Mouse (Mus musculus) midbrain, embryonic 14.5 days (tissue): Measurements from ENCODE around the gene Prr12. TPM values are rescaled to one million over a fixed set of nuclear protein-coding genes. Genes with fewer than 3 reads are reported as not detected.
A peak's percentile ranks its signal among the peaks of the same experiment; 100 is the strongest.
"Not testable (repeated sequence)": the region's sequence is repeated elsewhere in the genome, so short reads cannot be mapped to it uniquely, and the experiment has no call there.

ENCODE experiments used
- ATAC-seq: fragments of 200-750 bp; cut with Nextera tagmentation; 2 replicates; pipeline ENCODE4 v1.8.0; 2017; ENCODE audit warnings: moderate number of reproducible peaks, moderate library complexity; ENCODE audit not compliant: low FRiP score, low TSS enrichment
- DNase-seq: peaks from one replicate; pipeline ENCODE4 v3.0.0-alpha.2; 2015
- H3K27ac ChIP-seq: fragments of 300-500 bp; sonication (generic); replicated peaks from 2 replicates; pipeline ENCODE4 v1.5.1; 2014; ENCODE audit warnings: mild to moderate bottlenecking, low read depth, low read length, moderate library complexity
- H3K27me3 ChIP-seq: fragments of 300-500 bp; sonication (generic); 2 replicates; pipeline ENCODE4 v1.6.1; 2014; ENCODE audit warnings: low read length, control low read depth, mixed read lengths; ENCODE audit not compliant: control insufficient read depth, insufficient read depth
- H3K36me3 ChIP-seq: fragments of 300-500 bp; sonication (generic); 2 replicates; pipeline ENCODE4 v1.6.1; 2014; ENCODE audit warnings: low read length, control low read depth; ENCODE audit not compliant: control insufficient read depth, insufficient read depth
- H3K4me1 ChIP-seq: fragments of 300-500 bp; sonication (generic); 2 replicates; pipeline ENCODE4 v1.6.1; 2014; ENCODE audit warnings: mild to moderate bottlenecking, antibody characterized with exemption, low read length, control low read depth; ENCODE audit not compliant: control insufficient read depth, insufficient read depth
- H3K4me2 ChIP-seq: fragments of 300-500 bp; sonication (generic); 2 replicates; pipeline ENCODE4 v1.6.1; 2014; ENCODE audit warnings: mild to moderate bottlenecking, low read length, moderate library complexity
- H3K4me3 ChIP-seq: fragments of 300-500 bp; sonication (generic); replicated peaks from 2 replicates; pipeline ENCODE4 v1.5.1; 2014; ENCODE audit warnings: low read depth, low read length
- H3K9ac ChIP-seq: fragments of 300-500 bp; sonication (generic); replicated peaks from 2 replicates; pipeline ENCODE4 v1.6.1; 2014; ENCODE audit warnings: mild to moderate bottlenecking, low read length, moderate library complexity
- H3K9me3 ChIP-seq: fragments of 300-500 bp; sonication (generic); 2 replicates; pipeline ENCODE4 v1.6.1; 2016; ENCODE audit warnings: low read length, control low read depth, mixed read lengths; ENCODE audit not compliant: control insufficient read depth
- WGBS: fragments of 180-500 bp; shearing (Covaris S2); extraction: QIAGEN DNeasy Blood & Tissue Kit; methylation state at CpG from one replicate; pipeline ENCODE4 v1.1.7; 2014; 5-methylcytosine and 5-hydroxymethylcytosine counted together
- polyA plus RNA-seq: library from polyadenylated mRNA; unstranded; fragments of >200 nt; fragmentation: Nextera tagmentation; extraction: Ambion mirVana; gene quantifications from 2 replicates; pipeline ENCODE4 v1.2.1, GENCODE M21; 2014

The Prr12 gene
- polyA plus RNA-seq, 1 experiment from 2014 or later = 21.4 TPM

- Histone ChIP-seq H3K27ac (peak overlapping the region; percentile 16), H3K4me2 (no peak overlapping the region), H3K9ac (no peak overlapping the region), H3K27me3 (no peaks in the 10 kb centered on the region), H3K4me1 (peaks cover 6% of the 10 kb centered on the region; the same call in 1 of the 2 replicates), H3K36me3 (peaks cover 48% of the 10 kb centered on the region), H3K4me3 (no peak overlapping the region), H3K9me3 (no peaks in the 10 kb centered on the region)
- DNase-seq (peak; percentile 54), ATAC-seq (no peak)
- WGBS = 20% methylated on average over 2 of the region's 2 CpGs
Measured at GRCm38 (mm10) chr7:45026256-45026655, 26.4 kb downstream of the Prr12 start.

DNA sequence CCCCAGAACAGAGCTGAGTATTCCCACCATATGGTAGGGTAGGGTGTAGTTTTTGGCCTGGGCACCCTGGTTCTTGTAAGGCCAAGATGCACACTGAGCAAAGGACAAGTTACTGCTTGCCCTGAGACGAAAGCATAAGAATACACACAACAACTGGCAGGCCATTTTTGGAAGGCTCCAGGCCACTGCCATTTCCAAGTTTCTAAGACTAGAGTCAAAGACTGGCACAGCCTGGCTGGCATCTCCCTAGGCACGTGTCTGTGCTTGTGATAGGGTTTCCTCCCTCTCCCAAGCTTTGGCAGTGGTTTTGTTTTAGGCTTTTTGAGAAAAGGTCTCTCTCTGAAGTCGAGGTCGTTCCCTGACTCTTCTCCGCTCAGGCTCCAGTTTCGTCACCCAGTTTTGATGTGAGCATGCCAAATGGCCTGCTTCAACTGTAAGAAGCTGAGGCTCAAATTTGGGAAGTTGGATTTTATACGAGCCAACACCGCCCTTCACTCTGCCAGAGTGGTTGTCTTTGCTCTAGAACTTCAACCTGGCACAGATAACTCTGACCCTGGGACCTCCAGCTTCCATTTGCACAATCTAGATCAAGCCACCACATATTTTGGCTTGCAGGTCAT is 27.0 kb downstream of the Prr12 start:
- H3K27ac ChIP-seq = no peak overlapping the region
- WGBS = 81% methylated on average over 8 of the region's 8 CpGs
- H3K36me3 ChIP-seq = peaks cover 42% of the 10 kb centered on the region
- no peaks in the 10 kb centered on the region for H3K9me3 ChIP-seq
- no peaks in the 10 kb centered on the region for H3K27me3 ChIP-seq
- DNase-seq (no peak), ATAC-seq (no peak)
- no peak overlapping the region for H3K4me2 ChIP-seq
- no peak overlapping the region for H3K9ac ChIP-seq
- no peak overlapping the region for H3K4me3 ChIP-seq
- H3K4me1 ChIP-seq = peaks cover 6% of the 10 kb centered on the region; the same call in 1 of the 2 replicates

- Histone ChIP-seq H3K9ac (no peak overlapping the region), H3K36me3 (peaks cover 31% of the 10 kb centered on the region), H3K9me3 (no peaks in the 10 kb centered on the region), H3K4me1 (peaks cover 6% of the 10 kb centered on the region; the same call in 1 of the 2 replicates), H3K27ac (no peak overlapping the region), H3K27me3 (no peaks in the 10 kb centered on the region), H3K4me2 (no peak overlapping the region), H3K4me3 (no peak overlapping the region)
- ATAC-seq (no peak), DNase-seq (no peak)
- 90% methylated on average over 15 of the region's 15 CpGs for whole genome bisulfite sequencing
Measured at GRCm38 (mm10) chr7:45024281-45025248, 28.1 kb downstream of the Prr12 start.

- 88% methylated on average over 5 of the region's 5 CpGs for WGBS
- not testable (repeated sequence) for H3K9me3 ChIP-seq
Measured at GRCm38 (mm10) chr7:45023711-45024110, 29.0 kb downstream of the Prr12 start.

GRCm38 (mm10) chr7:45020225-45020624 is 32.5 kb downstream of the Prr12 start:
- Histone ChIP-seq H3K36me3 (no peaks in the 10 kb centered on the region), H3K9me3 (no peaks in the 10 kb centered on the region), H3K27me3 (no peaks in the 10 kb centered on the region), H3K4me1 (peaks cover 15% of the 10 kb centered on the region), H3K4me2 (no peak overlapping the region), H3K4me3 (no peak overlapping the region), H3K9ac (no peak overlapping the region), H3K27ac (no peak overlapping the region)
- WGBS = 81% methylated on average over 9 of the region's 9 CpGs
- DNase-seq (no peak), ATAC-seq (no peak)

More at GRCm38 (mm10) chr7:45023711-45024110, 29.0 kb downstream of the Prr12 start:
- not testable (repeated sequence) for H3K4me2 ChIP-seq, H3K4me3 ChIP-seq, H3K27ac ChIP-seq, H3K4me1 ChIP-seq, ATAC-seq, H3K9ac ChIP-seq, H3K27me3 ChIP-seq
- DNase-seq = peak; percentile 47
- peaks cover 22% of the 10 kb centered on the region for H3K36me3 ChIP-seq

GRCm38 (mm10) chr7:45019031-45019571 is 33.6 kb downstream of the Prr12 start:
- Histone ChIP-seq H3K36me3 (no peaks in the 10 kb centered on the region), H3K27me3 (no peaks in the 10 kb centered on the region), H3K4me1 (peaks cover 24% of the 10 kb centered on the region), H3K27ac (no peak overlapping the region), H3K9ac (no peak overlapping the region), H3K4me2 (peak overlapping the region; percentile 81; the same call in 1 of the 2 replicates), H3K4me3 (no peak overlapping the region), H3K9me3 (no peaks in the 10 kb centered on the region)
- WGBS = 46% methylated on average over 8 of the region's 8 CpGs
- ATAC-seq (no peak), DNase-seq (no peak)

- H3K4me2 ChIP-seq = peak within 1 kb of the TSS; percentile 81
- ATAC-seq = peak; percentile 81
- peaks cover 5% of the 10 kb centered on the region for H3K36me3 ChIP-seq
- DNase-seq = peak; percentile 89
- peak within 1 kb of the TSS; percentile 41 for H3K4me3 ChIP-seq
- H3K4me1 ChIP-seq = peaks cover 24% of the 10 kb centered on the region
- no peaks in the 10 kb centered on the region for H3K9me3 ChIP-seq
- H3K27ac ChIP-seq = peak within 1 kb of the TSS; percentile 77
- H3K9ac ChIP-seq = peak within 1 kb of the TSS; percentile 52
- no peaks in the 10 kb centered on the region for H3K27me3 ChIP-seq
- 1% methylated on average over 36 of the region's 36 CpGs for WGBS
Measured at GRCm38 (mm10) chr7:45017242-45018061, 35.2 kb downstream of the Prr12 start, which contains the start of gene Rras. Rras (plus strand) TSS chr7:45017961.

DNA sequence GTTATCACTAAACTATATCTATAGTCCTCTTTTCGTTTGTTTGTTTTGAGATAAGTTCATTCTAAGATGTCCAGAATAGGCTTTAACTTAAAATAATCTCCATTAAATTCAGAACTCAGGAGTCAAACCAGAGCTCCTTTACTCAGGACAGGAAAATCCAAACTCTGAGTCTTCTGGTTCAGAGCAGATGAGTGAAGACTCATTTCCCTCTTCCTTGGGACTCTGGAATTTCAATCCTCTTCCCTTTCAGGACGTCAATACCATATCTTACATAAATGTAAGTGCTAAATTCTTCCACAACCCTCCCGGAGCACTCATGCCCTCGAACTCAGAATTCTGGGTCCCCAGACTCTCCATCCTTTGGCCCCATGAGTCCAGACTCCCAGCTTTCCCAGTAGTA is 35.9 kb downstream of the Prr12 start:
- no peak for ATAC-seq
- 6% methylated on average over 4 of the region's 4 CpGs for WGBS

More for the DNA sequence above, 35.9 kb downstream of the Prr12 start:
- H3K4me3 ChIP-seq = peak overlapping the region; percentile 41
- peak overlapping the region; percentile 81 for H3K4me2 ChIP-seq
- no peaks in the 10 kb centered on the region for H3K27me3 ChIP-seq
- DNase-seq = peak; percentile 21
- no peaks in the 10 kb centered on the region for H3K9me3 ChIP-seq
- peak overlapping the region; percentile 77 for H3K27ac ChIP-seq
- H3K9ac ChIP-seq = peak overlapping the region; percentile 26; the same call in 1 of the 2 replicates
- H3K36me3 ChIP-seq = peaks cover 12% of the 10 kb centered on the region
- H3K4me1 ChIP-seq = peaks cover 24% of the 10 kb centered on the region
